Mouse (Mus musculus) thymus, adult 2 months (tissue): Measurements from ENCODE around the gene Scn1b. TPM values are rescaled to one million over a fixed set of nuclear protein-coding genes. Genes with fewer than 3 reads are reported as not detected.
A peak's percentile ranks its signal among the peaks of the same experiment; 100 is the strongest.

Source experiments
- DNase-seq: peaks from one replicate; pipeline ENCODE4 v3.0.0; 2021
- H3K27ac ChIP-seq: fragments of 200-500 bp; 2 replicates; pipeline ENCODE4 v1.5.1; 2012; ENCODE audit warnings: low read length, control low read depth; ENCODE audit not compliant: control insufficient read depth, insufficient read depth
- H3K27me3 ChIP-seq: fragments of 200-500 bp; 2 replicates; pipeline ENCODE4 v1.6.1; 2012; ENCODE audit warnings: mild to moderate bottlenecking, low read length, moderate library complexity, mixed read lengths; ENCODE audit not compliant: control insufficient read depth, insufficient read depth
- H3K36me3 ChIP-seq: fragments of 200-500 bp; 2 replicates; pipeline ENCODE4 v1.6.1; 2012; ENCODE audit warnings: mild to moderate bottlenecking, low read length, moderate library complexity; ENCODE audit not compliant: control insufficient read depth, insufficient read depth
- H3K4me1 ChIP-seq: fragments of 200-500 bp; replicated peaks from 2 replicates; pipeline ENCODE4 v1.6.1; 2012; ENCODE audit warnings: low read length; ENCODE audit not compliant: control insufficient read depth, insufficient read depth
- H3K4me3 ChIP-seq: fragments of 200-500 bp; 2 replicates; pipeline ENCODE4 v1.5.1; 2012; ENCODE audit warnings: mild to moderate bottlenecking, low read length, control low read depth, moderate library complexity; ENCODE audit not compliant: control insufficient read depth, insufficient read depth
- CTCF ChIP-seq: fragments of 200-500 bp; IDR thresholded peaks from 2 replicates; pipeline ENCODE4 v1.5.1; 2012; ENCODE audit warnings: mild to moderate bottlenecking, control low read depth, low read length, moderate library complexity, borderline replicate concordance; ENCODE audit not compliant: control insufficient read depth, poor library complexity, insufficient read depth; ENCODE audit errors: extremely low read depth
- POLR2A ChIP-seq: fragments of 200-500 bp; IDR thresholded peaks from 2 replicates; pipeline ENCODE4 v1.6.1; 2012; ENCODE audit warnings: mild to moderate bottlenecking, low read length, control low read depth, moderate library complexity; ENCODE audit not compliant: control insufficient read depth, poor library complexity, insufficient read depth; ENCODE audit errors: extremely low read depth
- WGBS: fragments of 180-500 bp; shearing (Covaris S2); methylation state at CpG from one replicate; pipeline ENCODE4 v1.1.7; 2018; 5-methylcytosine and 5-hydroxymethylcytosine counted together
- polyA plus RNA-seq: library from polyadenylated mRNA; depleted of rRNA; stranded (reverse); fragments of >200 nt; gene quantifications from 2 replicates; pipeline ENCODE4 v1.2.3, GENCODE M21; 2012

Gene Scn1b
- polyA plus RNA-seq, 1 experiment: 21.2 TPM

- H3K27me3 ChIP-seq: peaks cover 9% of the 10 kb centered on the region
- H3K4me3 ChIP-seq: peak overlapping the region; percentile 23; the same call in 1 of the 2 replicates
- DNase-seq: no peak
- 3% methylated on average over 53 of the region's 53 CpGs for WGBS
- H3K27ac ChIP-seq: no peak overlapping the region
- TF ChIP-seq CTCF (no peak), POLR2A (no peak)
- no peaks in the 10 kb centered on the region for H3K4me1 ChIP-seq
- peaks cover 26% of the 10 kb centered on the region for H3K36me3 ChIP-seq
Measured at GRCm38 (mm10) chr7:31126211-31126751, 522 bp downstream of the Scn1b start.

- Histone ChIP-seq H3K36me3 (peaks cover 16% of the 10 kb centered on the region), H3K4me1 (no peaks in the 10 kb centered on the region), H3K27ac (no peak overlapping the region), H3K4me3 (no peak overlapping the region), H3K27me3 (peaks cover 9% of the 10 kb centered on the region)
- 16% methylated on average over 13 of the region's 13 CpGs for WGBS
- TF ChIP-seq POLR2A (no peak), CTCF (no peak)
- no peak for DNase-seq
Measured at GRCm38 (mm10) chr7:31125116-31125515, 1.7 kb downstream of the Scn1b start.

GRCm38 (mm10) chr7:31124381-31124780, 2.4 kb downstream of the Scn1b start:
- TF ChIP-seq CTCF (no peak), POLR2A (no peak)

GRCm38 (mm10) chr7:31123697-31124096, 3.1 kb downstream of the Scn1b start:
- no peak for TF ChIP-seq CTCF
- TF ChIP-seq POLR2A: no peak
- no peak for DNase-seq
- Histone ChIP-seq H3K4me1 (no peaks in the 10 kb centered on the region), H3K27me3 (peaks cover 9% of the 10 kb centered on the region), H3K4me3 (no peak overlapping the region), H3K36me3 (peaks cover 2% of the 10 kb centered on the region; the same call in 1 of the 2 replicates), H3K27ac (no peak overlapping the region)
- 83% methylated on average over 3 of the region's 3 CpGs for WGBS

More at GRCm38 (mm10) chr7:31124381-31124780, 2.4 kb downstream of the Scn1b start:
- no peak overlapping the region for H3K4me3 ChIP-seq
- no peaks in the 10 kb centered on the region for H3K4me1 ChIP-seq
- H3K36me3 ChIP-seq: peaks cover 8% of the 10 kb centered on the region; the same call in 1 of the 2 replicates
- no peak overlapping the region for H3K27ac ChIP-seq
- no peak for DNase-seq
- 80% methylated on average over 5 of the region's 5 CpGs for WGBS
- peaks cover 9% of the 10 kb centered on the region for H3K27me3 ChIP-seq

- H3K27me3 ChIP-seq: peaks cover 9% of the 10 kb centered on the region
- no peaks in the 10 kb centered on the region for H3K36me3 ChIP-seq
- no peak overlapping the region for H3K4me3 ChIP-seq
- no peak overlapping the region for H3K27ac ChIP-seq
- DNase-seq: no peak
- 93% methylated on average over 16 of the region's 16 CpGs for WGBS
- TF ChIP-seq POLR2A (no peak), CTCF (no peak)
- no peaks in the 10 kb centered on the region for H3K4me1 ChIP-seq
Measured at GRCm38 (mm10) chr7:31122641-31123631, 3.9 kb downstream of the Scn1b start.

- H3K27ac ChIP-seq: no peak overlapping the region
- WGBS: 96% methylated on average over 5 of the region's 5 CpGs
- DNase-seq: no peak
- no peaks in the 10 kb centered on the region for H3K4me1 ChIP-seq
- no peaks in the 10 kb centered on the region for H3K27me3 ChIP-seq
- no peak for TF ChIP-seq CTCF
- TF ChIP-seq POLR2A: no peak
- no peak overlapping the region for H3K4me3 ChIP-seq
- no peaks in the 10 kb centered on the region for H3K36me3 ChIP-seq
Measured at GRCm38 (mm10) chr7:31119556-31119955, 7.2 kb downstream of the Scn1b start.
